Mouse (Mus musculus): ENCODE results near the gene Spire2. TPM values are rescaled to one million over a fixed set of nuclear protein-coding genes. Genes with fewer than 3 reads are reported as not detected.

Spire2 gene
- polyA plus RNA-seq, 1 experiment: 0.22 TPM

DNA sequence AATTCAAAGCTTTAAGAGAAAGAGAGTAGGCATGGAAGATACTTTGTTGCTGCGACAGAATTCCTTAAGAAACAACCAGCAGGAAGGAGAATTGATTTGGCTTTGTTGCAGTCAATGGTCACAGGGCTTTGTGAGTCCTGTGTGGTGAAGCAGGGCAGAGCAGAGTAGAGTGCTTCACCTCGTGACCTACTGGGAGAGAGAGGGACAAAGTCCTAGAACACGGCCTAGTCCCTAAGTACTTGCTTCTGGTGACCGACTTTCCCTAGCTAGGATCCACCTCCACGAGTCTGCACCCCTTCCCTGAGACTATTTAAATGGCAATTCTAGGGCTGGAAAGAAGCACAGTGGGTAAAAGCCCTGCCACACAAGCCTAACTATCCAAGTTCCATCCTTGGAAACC is 2.6 kb upstream of the Spire2 start:
- no peak for TF ChIP-seq GATA1 (IDR thresholded peaks at IDR 0.05; ENCODE audit: low read length)

DNA sequence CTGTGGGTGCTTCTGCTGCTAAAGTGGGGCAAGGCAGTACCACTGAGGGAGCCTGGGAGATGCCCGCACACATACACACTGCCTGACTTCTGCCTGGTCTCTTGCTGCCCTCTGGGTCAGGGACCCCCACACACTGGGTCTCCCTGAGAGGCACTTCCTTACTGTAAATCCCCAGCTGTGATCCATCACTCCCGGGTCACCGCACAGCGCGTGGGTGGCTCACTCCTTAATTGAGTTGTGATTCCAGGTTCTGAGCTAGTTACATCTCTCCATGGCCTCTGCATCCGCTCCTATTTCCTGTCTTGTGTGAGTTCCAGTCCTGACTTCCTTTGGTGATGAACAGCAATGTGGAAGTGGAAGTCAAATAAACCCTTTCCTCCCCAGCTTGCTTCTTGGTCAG is 1.8 kb upstream of the Spire2 start:
- no peak for TF ChIP-seq GATA1 (IDR thresholded peaks at IDR 0.05; ENCODE audit: low read length)

DNA sequence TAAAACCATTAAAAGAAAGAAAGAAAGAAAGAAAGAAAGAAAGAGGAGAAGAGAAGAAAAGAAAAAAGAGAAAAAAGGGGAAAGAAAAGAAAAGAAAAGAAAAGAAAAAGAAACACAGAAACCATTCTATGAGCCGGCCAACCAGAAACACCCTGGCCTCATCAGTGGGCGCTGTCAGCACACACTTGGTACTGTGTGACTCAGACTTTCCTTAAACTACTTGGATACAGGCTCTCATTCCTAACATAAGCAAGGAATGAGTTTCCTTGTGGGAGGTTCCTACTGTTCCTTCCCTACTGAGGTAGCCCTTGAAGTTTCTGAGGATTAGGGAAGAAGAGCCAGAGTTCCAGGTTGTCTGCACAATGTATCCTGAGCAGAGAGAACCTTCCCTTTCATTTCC is 1.2 kb upstream of the Spire2 start:
- no peak for TF ChIP-seq GATA1 (IDR thresholded peaks at IDR 0.05; ENCODE audit: low read length)

DNA sequence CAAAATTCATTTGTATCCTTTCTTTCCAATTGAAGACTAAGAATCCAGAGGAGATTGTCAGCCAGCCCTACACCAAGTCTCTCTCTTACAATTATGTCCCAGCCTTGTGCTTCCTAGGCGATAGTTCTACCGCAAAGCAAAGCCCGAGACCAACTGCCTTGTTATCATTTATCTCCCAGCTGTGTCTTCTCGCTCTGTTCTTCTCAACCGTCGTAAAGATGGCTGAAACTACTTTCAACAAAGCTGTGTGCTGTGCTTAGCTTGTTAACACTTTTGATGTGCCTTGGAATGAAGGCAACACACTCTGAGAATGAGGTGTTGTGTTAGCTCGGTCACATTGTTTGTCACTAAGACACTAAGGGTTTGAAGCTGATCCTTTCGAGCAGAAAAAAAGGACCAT is 703 bp upstream of the Spire2 start:
- no peak for TF ChIP-seq GATA1 (IDR thresholded peaks at IDR 0.05; ENCODE audit: low read length)

DNA sequence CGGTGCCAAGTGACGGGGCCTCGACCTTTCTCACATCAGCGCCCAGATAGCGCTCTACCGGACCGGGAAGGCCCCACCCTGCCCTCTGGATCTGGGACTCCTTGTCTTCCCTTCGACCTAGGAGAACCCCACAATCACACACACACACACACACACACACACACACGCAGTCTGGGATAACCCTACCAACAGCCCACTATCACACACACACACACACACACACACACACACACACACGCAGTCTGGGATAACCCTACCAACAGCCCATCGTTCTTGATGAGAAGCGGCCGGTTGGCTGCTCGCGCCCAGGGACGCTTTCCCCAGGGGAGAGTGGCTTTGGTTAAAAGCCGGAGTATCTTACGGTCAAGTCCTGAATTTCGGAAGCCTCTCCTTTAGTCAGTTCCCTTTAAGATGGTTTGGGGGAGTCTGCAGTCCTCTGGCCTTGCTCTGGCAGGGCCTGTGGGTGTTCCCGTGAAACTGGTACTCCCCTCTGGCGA is 626 bp downstream of the Spire2 start:
- TF ChIP-seq GATA1 (IDR thresholded peaks at IDR 0.05; ENCODE audit: low read length): no peak

GRCm38 (mm10) chr8:123333864-123334263 is 1.4 kb downstream of the Spire2 start:
- TF ChIP-seq GATA1 (IDR thresholded peaks at IDR 0.05; ENCODE audit: low read length): no peak

DNA sequence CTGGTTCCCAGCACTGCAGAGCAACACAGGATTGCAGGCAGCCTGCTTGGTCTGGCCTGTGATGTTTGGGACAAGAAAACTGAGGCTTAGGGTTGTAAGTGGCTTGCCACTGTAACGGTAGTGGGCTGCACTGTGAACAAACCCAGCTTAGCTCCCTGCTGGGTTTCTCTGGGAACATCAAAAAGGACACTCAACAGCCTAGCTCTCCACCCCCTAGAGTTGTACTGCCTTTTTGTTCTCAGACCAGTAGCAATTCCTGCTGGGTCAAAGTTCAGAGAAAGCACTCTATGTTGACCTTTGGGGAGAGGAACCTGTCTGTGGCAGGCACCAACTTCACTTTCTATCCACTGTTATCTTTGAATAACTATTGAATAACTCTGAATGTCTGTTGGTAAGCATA is 2.0 kb downstream of the Spire2 start:
- TF ChIP-seq GATA1 (IDR thresholded peaks at IDR 0.05; ENCODE audit: low read length): no peak

GRCm38 (mm10) chr8:123337475-123337874 is 5.0 kb downstream of the Spire2 start:
- TF ChIP-seq GATA1 (IDR thresholded peaks at IDR 0.05; ENCODE audit: low read length): no peak

DNA sequence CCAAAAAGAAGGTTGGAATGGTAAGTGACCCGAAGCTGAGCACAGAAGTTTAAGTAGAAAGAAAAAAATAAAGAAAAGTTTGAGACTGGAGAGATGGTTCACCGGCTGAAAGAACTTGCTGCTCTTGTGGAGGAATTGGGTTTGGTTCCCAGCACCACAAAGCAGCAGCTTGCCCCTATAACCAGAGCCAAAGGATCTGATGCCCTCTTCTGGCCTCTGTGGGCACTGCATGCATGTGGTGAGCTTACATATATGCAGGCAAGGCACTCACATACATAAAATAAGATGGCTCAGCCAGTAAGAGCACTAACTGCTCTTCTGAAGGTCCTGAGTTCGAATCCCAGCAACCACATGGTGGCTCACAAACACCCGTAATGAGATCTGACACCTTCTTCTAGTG is 7.6 kb downstream of the Spire2 start:
- TF ChIP-seq GATA1 (IDR thresholded peaks at IDR 0.05; ENCODE audit: low read length): no peak

- TF ChIP-seq GATA1 (IDR thresholded peaks at IDR 0.05; ENCODE audit: low read length): no peak
Measured at GRCm38 (mm10) chr8:123341040-123342015, 8.8 kb downstream of the Spire2 start.

GRCm38 (mm10) chr8:123342253-123342652 is 9.7 kb downstream of the Spire2 start:
- no peak for TF ChIP-seq GATA1 (IDR thresholded peaks at IDR 0.05; ENCODE audit: low read length)

- TF ChIP-seq GATA1 (IDR thresholded peaks at IDR 0.05; ENCODE audit: low read length): no peak
Measured at GRCm38 (mm10) chr8:123342911-123343310, 10.4 kb downstream of the Spire2 start.

DNA sequence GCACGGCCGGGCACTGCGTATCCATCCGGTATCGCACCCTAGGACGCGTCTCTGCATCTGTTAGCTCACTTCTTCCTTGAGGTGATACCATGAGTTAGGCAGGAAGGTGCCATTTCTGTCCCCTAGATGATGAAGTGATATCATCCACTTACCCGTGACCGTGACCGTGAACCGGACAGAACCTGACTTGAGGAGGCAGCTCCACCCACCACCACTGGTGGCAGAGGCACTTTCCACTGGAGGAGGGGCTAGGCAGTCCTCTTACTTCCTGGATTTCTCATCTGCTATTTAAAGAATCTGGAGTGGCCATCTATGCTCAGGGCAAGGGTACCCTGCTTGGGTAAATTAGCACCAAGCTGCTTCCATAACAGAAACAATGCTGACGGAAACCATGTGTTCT is 10.9 kb downstream of the Spire2 start:
- TF ChIP-seq GATA1 (IDR thresholded peaks at IDR 0.05; ENCODE audit: low read length): no peak

DNA sequence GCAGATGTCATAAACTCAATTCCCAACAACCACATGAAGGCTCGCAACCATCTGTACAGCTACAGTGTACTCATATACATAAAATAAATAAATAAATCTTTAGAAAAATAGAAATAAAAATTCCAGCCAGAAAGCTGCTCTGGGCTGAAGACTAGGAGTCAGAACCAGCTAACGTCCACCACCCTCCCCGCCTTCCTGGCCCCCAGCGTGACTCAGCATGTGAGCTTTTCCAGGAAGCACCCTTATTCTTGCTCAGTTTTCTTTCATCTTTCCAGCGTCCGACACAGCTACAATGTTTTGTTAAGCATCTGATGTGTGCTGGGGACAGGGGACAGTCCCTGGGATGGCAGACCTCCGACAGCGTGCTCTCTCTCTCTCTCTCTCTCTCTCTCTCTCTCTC is 12.6 kb downstream of the Spire2 start:
- TF ChIP-seq GATA1 (IDR thresholded peaks at IDR 0.05; ENCODE audit: low read length): no peak

GRCm38 (mm10) chr8:123345856-123346255 is 13.3 kb downstream of the Spire2 start:
- no peak for TF ChIP-seq GATA1 (IDR thresholded peaks at IDR 0.05; ENCODE audit: low read length)

DNA sequence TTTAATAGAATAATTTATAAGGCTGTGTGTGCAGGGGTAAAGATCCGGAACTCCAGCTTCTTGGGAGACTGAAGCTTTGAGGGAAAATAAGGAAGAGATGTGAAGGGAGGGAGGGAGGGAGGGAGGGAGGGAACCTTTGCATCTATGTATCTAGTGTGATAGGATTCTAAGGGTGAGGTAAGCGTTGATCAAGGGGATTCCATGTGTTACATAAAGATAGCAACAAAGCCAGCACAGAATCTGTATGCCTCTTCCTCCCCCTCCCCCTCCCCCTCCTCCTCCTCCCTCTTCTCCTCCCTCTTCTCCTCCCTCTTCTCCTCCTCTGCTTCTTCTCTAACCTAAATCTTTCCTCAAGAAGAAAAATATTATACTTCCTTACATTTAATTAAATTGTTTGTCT is 14.8 kb downstream of the Spire2 start:
- TF ChIP-seq GATA1 (IDR thresholded peaks at IDR 0.05; ENCODE audit: low read length): no peak

DNA sequence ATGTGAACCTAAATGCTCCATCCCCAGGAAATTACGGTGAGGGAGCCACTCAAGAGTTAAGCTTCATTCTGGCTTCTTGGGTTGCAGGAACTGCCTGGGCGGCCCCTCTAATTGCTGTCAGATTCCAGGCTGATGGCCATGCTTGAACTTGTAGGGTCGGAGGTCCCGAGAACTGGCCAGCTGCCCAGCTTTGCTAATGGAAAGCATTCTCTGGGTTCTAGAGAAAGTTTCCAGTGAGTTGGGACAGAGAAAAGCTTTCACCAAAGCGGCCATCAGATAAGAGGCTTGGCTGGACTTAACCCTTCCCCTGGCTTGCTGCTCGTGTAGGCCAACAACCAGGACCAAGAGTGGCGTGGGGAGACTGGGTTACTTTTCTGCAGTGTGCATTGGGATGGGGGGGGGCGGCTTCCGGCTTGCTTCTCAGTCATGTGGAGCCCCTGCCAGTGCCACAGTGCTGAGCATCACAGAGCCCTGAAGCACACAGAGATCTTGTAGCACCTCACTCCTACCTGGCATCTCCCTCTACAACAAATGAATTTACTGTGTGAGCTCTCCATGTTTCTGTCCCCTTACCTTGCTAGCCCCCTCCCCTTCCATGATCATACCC is 15.8 kb downstream of the Spire2 start:
- TF ChIP-seq GATA1 (IDR thresholded peaks at IDR 0.05; ENCODE audit: low read length): no peak
